Mouse (Mus musculus) stomach, postnatal 0 days (tissue): ENCODE measurements around the gene Cpm. TPM values are rescaled to one million over a fixed set of nuclear protein-coding genes. Genes with fewer than 3 reads are reported as not detected.

Source experiments
- ATAC-seq: fragments of 200-750 bp; cut with Nextera tagmentation; 2 replicates; pipeline ENCODE4 v1.8.0; 2017; ENCODE audit not compliant: low FRiP score, low TSS enrichment
- DNase-seq: peaks from one replicate; pipeline ENCODE4 v3.0.0-alpha.2; 2016; ENCODE audit warnings: low spot score
- H3K27ac ChIP-seq: fragments of 300-500 bp; sonication (generic); replicated peaks from 2 replicates; pipeline ENCODE4 v1.5.1; 2014; ENCODE audit warnings: mild to moderate bottlenecking, control low read depth
- H3K27me3 ChIP-seq: fragments of 300-500 bp; sonication (generic); 2 replicates; pipeline ENCODE4 v1.6.1; 2014; ENCODE audit warnings: low read length; ENCODE audit not compliant: control insufficient read depth, insufficient read depth
- H3K36me3 ChIP-seq: fragments of 300-500 bp; sonication (generic); 2 replicates; pipeline ENCODE4 v1.6.1; 2014; ENCODE audit warnings: low read length, mixed read lengths; ENCODE audit not compliant: control insufficient read depth, insufficient read depth
- H3K4me1 ChIP-seq: fragments of 300-500 bp; sonication (generic); replicated peaks from 2 replicates; pipeline ENCODE4 v1.6.1; 2014; ENCODE audit warnings: antibody characterized with exemption; ENCODE audit not compliant: control insufficient read depth, insufficient read depth
- H3K4me2 ChIP-seq: fragments of 300-500 bp; sonication (generic); replicated peaks from 2 replicates; pipeline ENCODE4 v1.6.1; 2014; ENCODE audit warnings: low read depth, mild to moderate bottlenecking, control low read depth, moderate library complexity
- H3K4me3 ChIP-seq: fragments of 300-500 bp; sonication (generic); 2 replicates; pipeline ENCODE4 v1.5.1; 2014; ENCODE audit warnings: low read depth, low read length, control low read depth
- H3K9ac ChIP-seq: fragments of 300-500 bp; sonication (generic); 2 replicates; pipeline ENCODE4 v1.6.1; 2014; ENCODE audit warnings: mild to moderate bottlenecking, low read length, control low read depth, mixed read lengths
- H3K9me3 ChIP-seq: fragments of 300-500 bp; sonication (generic); 2 replicates; pipeline ENCODE4 v1.6.1; 2016; ENCODE audit warnings: low read length; ENCODE audit not compliant: control insufficient read depth
- CTCF ChIP-seq: IDR thresholded peaks from 2 replicates; pipeline ENCODE4 v1.5.1; 2016; ENCODE audit warnings: antibody characterized with exemption, low read depth, mild to moderate bottlenecking, moderate library complexity
- EP300 ChIP-seq: optimal IDR thresholded peaks from 2 replicates; pipeline ENCODE3; 2016; ENCODE audit warnings: antibody characterized with exemption
- WGBS: fragments of 180-500 bp; shearing (Covaris S2); extraction: QIAGEN DNeasy Blood & Tissue Kit; methylation state at CpG from one replicate; pipeline ENCODE4 v1.1.7; 2014; 5-methylcytosine and 5-hydroxymethylcytosine counted together
- polyA plus RNA-seq: library from polyadenylated mRNA; unstranded; fragments of >200 nt; fragmentation: Nextera tagmentation; extraction: Ambion mirVana; gene quantifications from 2 replicates; pipeline ENCODE4 v1.2.1, GENCODE M21; 2015

Gene Cpm
- polyA plus RNA-seq, 1 experiment from 2014 or later = 22.9 TPM

- ATAC-seq (no peak), DNase-seq (no peak)
- no peak overlapping the region for H3K4me2 ChIP-seq
- no peak overlapping the region for H3K9ac ChIP-seq
- H3K27ac ChIP-seq = no peak overlapping the region
- no peak overlapping the region for H3K4me3 ChIP-seq
- no peaks in the 10 kb centered on the region for H3K36me3 ChIP-seq
- H3K9me3 ChIP-seq = no peaks in the 10 kb centered on the region
- peaks cover 2% of the 10 kb centered on the region; the same call in 1 of the 2 replicates for H3K4me1 ChIP-seq
- WGBS = 89% methylated on average over 3 of the region's 3 CpGs
- no peaks in the 10 kb centered on the region for H3K27me3 ChIP-seq
- TF ChIP-seq EP300 (no peak), CTCF (no peak)
These were observed 3.0 kb upstream of the Cpm start for GRCm38 (mm10) chr10:117626297-117626613.

- no peak for TF ChIP-seq CTCF
- no peaks in the 10 kb centered on the region for H3K27me3 ChIP-seq
- H3K36me3 ChIP-seq = no peaks in the 10 kb centered on the region
- H3K27ac ChIP-seq = no peak overlapping the region
- ATAC-seq = no peak
- 59% methylated on average over 7 of the region's 7 CpGs for WGBS
- no peak overlapping the region for H3K4me3 ChIP-seq
- no peak overlapping the region for H3K4me2 ChIP-seq
- H3K9me3 ChIP-seq = no peaks in the 10 kb centered on the region
- DNase-seq = no peak
- H3K4me1 ChIP-seq = peaks cover 2% of the 10 kb centered on the region; the same call in 1 of the 2 replicates
- no peak overlapping the region for H3K9ac ChIP-seq
These were observed 2.3 kb upstream of the Cpm start for GRCm38 (mm10) chr10:117626840-117627615.

- H3K36me3 ChIP-seq = no peaks in the 10 kb centered on the region
- peaks cover 2% of the 10 kb centered on the region; the same call in 1 of the 2 replicates for H3K4me1 ChIP-seq
- ATAC-seq = no peak
- WGBS = 58% methylated on average over 7 of the region's 7 CpGs
- no peak for DNase-seq
- no peaks in the 10 kb centered on the region for H3K27me3 ChIP-seq
- TF ChIP-seq EP300 = no peak
- TF ChIP-seq CTCF = no peak
- no peaks in the 10 kb centered on the region for H3K9me3 ChIP-seq
- H3K27ac ChIP-seq = no peak overlapping the region
- H3K4me2 ChIP-seq = no peak overlapping the region
- no peak overlapping the region for H3K4me3 ChIP-seq
- H3K9ac ChIP-seq = no peak overlapping the region
These were observed 1.7 kb upstream of the Cpm start for GRCm38 (mm10) chr10:117627616-117627930.

- H3K36me3 ChIP-seq = no peaks in the 10 kb centered on the region
- no peaks in the 10 kb centered on the region for H3K27me3 ChIP-seq
- no peak overlapping the region for H3K27ac ChIP-seq
- H3K4me3 ChIP-seq = no peak overlapping the region
- DNase-seq (no peak), ATAC-seq (no peak)
- H3K9ac ChIP-seq = no peak overlapping the region
- TF ChIP-seq CTCF (no peak), EP300 (no peak)
- no peaks in the 10 kb centered on the region for H3K9me3 ChIP-seq
- H3K4me1 ChIP-seq = peaks cover 2% of the 10 kb centered on the region; the same call in 1 of the 2 replicates
- no peak overlapping the region for H3K4me2 ChIP-seq
- 47% methylated on average over 6 of the region's 6 CpGs for WGBS
These were observed 1.4 kb upstream of the Cpm start for GRCm38 (mm10) chr10:117627949-117628348.

- H3K4me1 ChIP-seq = peaks cover 2% of the 10 kb centered on the region; the same call in 1 of the 2 replicates
- no peak overlapping the region for H3K27ac ChIP-seq
- ATAC-seq = no peak
- peak overlapping the region; percentile 60 for H3K4me3 ChIP-seq
- H3K9ac ChIP-seq = peak overlapping the region; percentile 52
- no peaks in the 10 kb centered on the region for H3K27me3 ChIP-seq
- peak overlapping the region; percentile 84 for H3K4me2 ChIP-seq
- TF ChIP-seq EP300 = no peak
- no peak for TF ChIP-seq CTCF
- no peaks in the 10 kb centered on the region for H3K36me3 ChIP-seq
- WGBS = 6% methylated on average over 25 of the region's 25 CpGs
- no peak for DNase-seq
- H3K9me3 ChIP-seq = no peaks in the 10 kb centered on the region
These were observed 734 bp upstream of the Cpm start for GRCm38 (mm10) chr10:117628363-117629168.

- no peak for ATAC-seq
- H3K27me3 ChIP-seq = no peaks in the 10 kb centered on the region
- H3K4me3 ChIP-seq = peak overlapping the region; percentile 60
- H3K4me1 ChIP-seq = peaks cover 2% of the 10 kb centered on the region; the same call in 1 of the 2 replicates
- H3K4me2 ChIP-seq = peak overlapping the region; percentile 84
- 21% methylated on average over 8 of the region's 8 CpGs for WGBS
- no peaks in the 10 kb centered on the region for H3K9me3 ChIP-seq
- DNase-seq = no peak
- H3K36me3 ChIP-seq = no peaks in the 10 kb centered on the region
- H3K27ac ChIP-seq = no peak overlapping the region
- no peak for TF ChIP-seq CTCF
- TF ChIP-seq EP300 = no peak
- H3K9ac ChIP-seq = no peak overlapping the region
These were observed 876 bp downstream of the Cpm start for GRCm38 (mm10) chr10:117630176-117630575.
